Mouse (Mus musculus) liver, postnatal 0 days (tissue): ENCODE results near the gene Fcrl6.

Experiments
- CTCF ChIP-seq: sonication (generic); IDR thresholded peaks from 2 replicates; pipeline ENCODE4 v1.5.1; 2016; ENCODE audit warnings: antibody characterized with exemption, low read depth
- EP300 ChIP-seq: IDR thresholded peaks from 2 replicates; pipeline ENCODE4 v1.6.1; 2016; ENCODE audit warnings: antibody characterized with exemption, low read depth, mild to moderate bottlenecking

DNA sequence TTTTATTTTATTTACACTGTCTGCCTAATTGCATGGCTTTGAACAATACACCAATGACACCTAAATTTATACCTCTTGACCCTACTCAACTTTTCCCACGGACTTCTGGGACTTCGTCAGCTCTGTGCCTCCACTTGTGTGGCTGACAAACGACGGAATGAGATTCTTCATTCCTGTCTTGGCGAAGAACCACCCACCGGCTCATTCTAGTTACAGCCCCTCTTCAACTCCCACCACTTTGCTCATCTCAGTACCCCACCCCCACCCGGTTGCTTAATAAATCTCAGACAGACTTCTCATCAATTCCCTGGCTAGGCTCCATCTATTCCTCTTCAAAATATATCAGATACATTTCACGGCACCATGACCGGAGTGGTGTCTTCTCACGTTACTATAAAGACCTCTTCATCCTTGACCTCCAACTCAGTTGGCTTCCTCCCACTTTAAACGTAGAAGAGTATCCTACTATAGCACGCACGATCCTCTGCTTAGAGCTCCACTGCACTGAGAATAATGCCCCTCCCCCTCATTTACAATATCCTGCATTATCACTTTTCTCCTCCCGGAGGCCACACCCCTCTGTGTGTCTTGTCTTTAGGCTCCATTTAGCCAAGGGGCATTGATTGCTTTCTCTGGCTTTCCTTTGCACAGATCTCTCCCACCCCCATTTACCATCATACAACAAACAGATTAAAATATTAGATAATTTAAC, 15.2 kb upstream of the Fcrl6 start:
- TF ChIP-seq EP300 (no peak), CTCF (no peak)
